Mouse (Mus musculus) heart, embryonic 16.5 days (tissue): Measurements from ENCODE around the gene Olfr612. TPM values are rescaled to one million over a fixed set of nuclear protein-coding genes. Genes with fewer than 3 reads are reported as not detected.

Experiments used
- microRNA-seq: library from miRNA; unstranded; fragments of <30 nt; microRNA quantifications from one replicate; pipeline ENCODE4, GENCODE M21; 2017
- polyA plus RNA-seq: library from polyadenylated mRNA; unstranded; fragments of >200 nt; fragmentation: Nextera tagmentation; extraction: Ambion mirVana; gene quantifications from 2 replicates; pipeline ENCODE4 v1.2.1, GENCODE M21; 2015

The Olfr612 gene
- polyA plus RNA-seq, 1 experiment from 2014 or later, result not detected

Small RNAs within 50 kb of the gene (microRNA-seq; reads per million reads assigned to microRNA genes)
- gene Gm26506, result not detected

Other genes with a start within 250 kb of the Olfr612 start
- not detected in 2 replicates for gene Olfr596, start 237.1 kb downstream of the Olfr612 start, polyA plus RNA-seq
- not detected in 2 replicates for gene Olfr597, start 226.4 kb downstream of the Olfr612 start, polyA plus RNA-seq
- not detected in 2 replicates for gene Olfr598, start 219.1 kb downstream of the Olfr612 start, polyA plus RNA-seq
- gene Olfr599, start 206.8 kb downstream of the Olfr612 start, polyA plus RNA-seq, result not detected in 2 replicates
- gene Olfr600, start 193.0 kb downstream of the Olfr612 start, polyA plus RNA-seq, result not detected in 2 replicates
- not detected in 2 replicates for gene Olfr601, start 180.1 kb downstream of the Olfr612 start, polyA plus RNA-seq
- gene Olfr603, start 156.5 kb downstream of the Olfr612 start, polyA plus RNA-seq, result not detected in 2 replicates
- not detected in 2 replicates for gene Usp17lc, start 127.6 kb downstream of the Olfr612 start, polyA plus RNA-seq
- gene Olfr605, start 97.3 kb downstream of the Olfr612 start, polyA plus RNA-seq, result not detected in 2 replicates
- gene Olfr606, start 93.7 kb downstream of the Olfr612 start, polyA plus RNA-seq, result not detected in 2 replicates
- 0.32 and 0.55 TPM in 2 replicates for gene Olfr607, start 78.6 kb downstream of the Olfr612 start, polyA plus RNA-seq
- gene Olfr608, start 72.8 kb downstream of the Olfr612 start, polyA plus RNA-seq, result 0.91 and 1.2 TPM in 2 replicates
- not detected in 2 replicates for gene Olfr609, start 44.7 kb downstream of the Olfr612 start, polyA plus RNA-seq
- not detected in 2 replicates for gene Olfr610, start 30.6 kb downstream of the Olfr612 start, polyA plus RNA-seq
- not detected in 2 replicates for gene Olfr611, start 21.9 kb downstream of the Olfr612 start, polyA plus RNA-seq
- gene Olfr613, start 5.4 kb upstream of the Olfr612 start, polyA plus RNA-seq, result not detected in 2 replicates
- gene Olfr615, start 13.4 kb upstream of the Olfr612 start, polyA plus RNA-seq, result not detected in 2 replicates
- not detected in 2 replicates for gene Olfr616, start 26.4 kb upstream of the Olfr612 start, polyA plus RNA-seq
- gene Olfr617, start 30.3 kb upstream of the Olfr612 start, polyA plus RNA-seq, result not detected in 2 replicates
- gene Olfr618, start 47.4 kb upstream of the Olfr612 start, polyA plus RNA-seq, result not detected in 2 replicates
- not detected in 2 replicates for gene Olfr619, start 57.9 kb upstream of the Olfr612 start, polyA plus RNA-seq
- not detected in 2 replicates for gene Olfr620, start 69.8 kb upstream of the Olfr612 start, polyA plus RNA-seq
- gene Olfr622, start 100.0 kb upstream of the Olfr612 start, polyA plus RNA-seq, result not detected in 2 replicates
- gene Olfr623, start 121.0 kb upstream of the Olfr612 start, polyA plus RNA-seq, result not detected in 2 replicates
- gene Olfr624, start 128.5 kb upstream of the Olfr612 start, polyA plus RNA-seq, result 0.03 and 0.04 TPM in 2 replicates
- not detected in 2 replicates for gene Olfr625-ps1, start 140.0 kb upstream of the Olfr612 start, polyA plus RNA-seq
- gene Olfr243, start 172.0 kb upstream of the Olfr612 start, polyA plus RNA-seq, result not detected in 2 replicates
- gene Olfr628, start 187.7 kb upstream of the Olfr612 start, polyA plus RNA-seq, result not detected in 2 replicates
- not detected in 2 replicates for gene Olfr629, start 202.2 kb upstream of the Olfr612 start, polyA plus RNA-seq
- not detected in 2 replicates for gene Olfr630, start 214.6 kb upstream of the Olfr612 start, polyA plus RNA-seq
- gene Olfr69, start 228.9 kb upstream of the Olfr612 start, polyA plus RNA-seq, result not detected in 2 replicates
- gene Olfr68, start 237.0 kb upstream of the Olfr612 start, polyA plus RNA-seq, result not detected in 2 replicates
- gene Olfr67, start 249.1 kb upstream of the Olfr612 start, polyA plus RNA-seq, result not detected in 2 replicates